Mouse (Mus musculus) heart, adult 2 months (tissue): Measurements from ENCODE around the gene Chst8. TPM values are rescaled to one million over a fixed set of nuclear protein-coding genes. Genes with fewer than 3 reads are reported as not detected.

ENCODE experiments used
- DNase-seq, 2 experiments: peaks; one replicate each; pipeline ENCODE4 v3.0.0; 2021
- H3K27ac ChIP-seq: fragments of 200-600 bp; 2 replicates; pipeline ENCODE4 v1.8.1; 2022
- H3K27me3 ChIP-seq: fragments of 200-500 bp; 2 replicates; pipeline ENCODE4 v1.6.1; 2012; ENCODE audit warnings: mild to moderate bottlenecking, low read length, inconsistent platforms, mixed read lengths; ENCODE audit not compliant: control insufficient read depth, insufficient read depth
- H3K36me3 ChIP-seq: fragments of 200-500 bp; 2 replicates; pipeline ENCODE4 v1.6.1; 2012; ENCODE audit warnings: low read length, inconsistent platforms; ENCODE audit not compliant: control insufficient read depth, insufficient read depth
- H3K4me1 ChIP-seq: fragments of 200-500 bp; 2 replicates; pipeline ENCODE4 v1.6.1; 2011; ENCODE audit warnings: low read length; ENCODE audit not compliant: control insufficient read depth, insufficient read depth
- H3K4me3 ChIP-seq: fragments of 200-600 bp; 2 replicates; pipeline ENCODE4 v1.8.1; 2022
- H3K79me2 ChIP-seq: fragments of 200-500 bp; replicated peaks from 2 replicates; pipeline ENCODE4 v1.6.1; 2012; ENCODE audit warnings: mild to moderate bottlenecking, inconsistent platforms, low read length, moderate library complexity, mixed read lengths; ENCODE audit not compliant: control insufficient read depth, insufficient read depth
- H3K9ac ChIP-seq: fragments of 200-500 bp; 2 replicates; pipeline ENCODE4 v1.6.1; 2012; ENCODE audit warnings: low read depth, mild to moderate bottlenecking, control low read depth, inconsistent platforms, low read length, mixed read lengths
- CTCF ChIP-seq: fragments of 200-600 bp; IDR thresholded peaks from 2 replicates; pipeline ENCODE4 v1.8.1; 2022; ENCODE audit warnings: antibody characterized with exemption, mild to moderate bottlenecking, moderate library complexity
- EP300 ChIP-seq: fragments of 200-500 bp; IDR thresholded peaks from 2 replicates; pipeline ENCODE4 v1.6.1; 2011; ENCODE audit warnings: low read depth, low read length, control low read depth; ENCODE audit not compliant: insufficient read depth
- POLR2A ChIP-seq: fragments of 200-500 bp; IDR thresholded peaks from 2 replicates; pipeline ENCODE4 v1.6.1; 2011; ENCODE audit warnings: mild to moderate bottlenecking, low read depth, low read length, control low read depth; ENCODE audit not compliant: insufficient read depth
- WGBS: fragments of 180-500 bp; shearing (Covaris S2); methylation state at CpG from one replicate; pipeline ENCODE4 v1.1.7; 2018; 5-methylcytosine and 5-hydroxymethylcytosine counted together
- intact Hi-C: fragments of 180-260 bp; cut with DNase I; formaldehyde crosslinking; loops from one replicate; pipeline ENCODE4 v1.15.1; 2025
- polyA plus RNA-seq: library from polyadenylated mRNA; depleted of rRNA; stranded (reverse); fragments of >200 nt; gene quantifications from 2 replicates; pipeline ENCODE4 v1.2.3, GENCODE M21; 2012
- total RNA-seq, 2 experiments: library from RNA; stranded (reverse); gene quantifications; 2 replicates each; pipeline ENCODE4 v1.2.3; 2021

Chst8 gene
- total and polyA plus RNA-seq, 3 experiments, result 0.39 to 0.41 TPM; not detected in 1

GRCm38 (mm10) chr7:34680771-34681421 is 131.6 kb downstream of the Chst8 start:
- no peak for DNase-seq
- H3K4me1 ChIP-seq, result no peaks in the 10 kb centered on the region
- WGBS, result 34% methylated on average over 15 of the region's 15 CpGs
- no peaks in the 10 kb centered on the region for H3K79me2 ChIP-seq
- H3K27ac ChIP-seq, result no peak overlapping the region
- no peaks in the 10 kb centered on the region for H3K27me3 ChIP-seq
- no peak overlapping the region for H3K4me3 ChIP-seq
- H3K36me3 ChIP-seq, result no peaks in the 10 kb centered on the region
- intact Hi-C loops, result no loop called here
- no peak for TF ChIP-seq CTCF
- no peak for TF ChIP-seq EP300
- H3K9ac ChIP-seq, result no peak overlapping the region

GRCm38 (mm10) chr7:34679886-34680285 is 132.6 kb downstream of the Chst8 start:
- Histone ChIP-seq H3K27me3 (peaks cover 6% of the 10 kb centered on the region), H3K27ac (no peak overlapping the region), H3K4me3 (no peak overlapping the region), H3K79me2 (no peaks in the 10 kb centered on the region), H3K36me3 (no peaks in the 10 kb centered on the region), H3K4me1 (no peaks in the 10 kb centered on the region), H3K9ac (no peak overlapping the region)
- no peak for DNase-seq
- intact Hi-C loops, result loop anchor here (10.0 kb wide), 1 partner anchor 585 kb away; no protein-coding TSS in a partner anchor
- WGBS, result 36% methylated on average over 2 of the region's 2 CpGs
- TF ChIP-seq CTCF, result no peak
- TF ChIP-seq EP300, result no peak
- TF ChIP-seq POLR2A, result no peak

DNA sequence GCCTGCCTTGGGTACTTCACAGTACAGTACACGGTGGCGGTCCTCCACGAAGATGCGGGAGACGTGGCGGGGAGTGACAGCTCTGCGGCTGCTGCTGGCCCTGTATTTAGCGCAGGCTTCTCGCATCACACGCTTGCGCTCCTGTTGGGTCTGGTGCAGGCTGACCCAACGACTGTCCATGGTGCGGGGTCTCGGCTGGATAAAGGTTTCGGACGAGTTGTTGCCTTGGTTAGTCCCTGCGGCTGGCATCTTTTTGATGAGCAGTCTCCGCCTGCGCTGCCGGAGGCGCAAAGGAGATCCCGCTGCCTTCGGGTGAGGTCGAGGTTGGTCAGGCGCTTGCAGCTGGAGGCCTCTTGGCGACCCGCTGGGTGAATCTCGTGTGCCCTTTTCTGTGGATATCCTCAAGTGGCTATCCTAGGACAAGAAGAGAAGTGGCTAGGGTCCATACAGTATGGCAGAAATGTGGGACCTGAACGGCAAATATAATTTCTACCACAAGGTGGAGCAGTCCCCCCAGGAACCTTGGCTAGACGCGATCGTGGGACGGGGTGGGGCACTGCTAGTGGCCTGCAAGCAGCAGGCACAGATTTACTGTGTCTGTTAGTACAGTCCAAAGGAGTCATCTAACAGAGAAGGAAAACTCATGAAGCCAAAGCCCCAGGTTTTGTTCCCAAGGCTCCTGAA is 136.5 kb downstream of the Chst8 start:
- intact Hi-C loops, result loop anchor here (1.0 to 10.0 kb wide), 3 partner anchors 43 to 589 kb away; no protein-coding TSS in a partner anchor
- H3K9ac ChIP-seq, result no peak overlapping the region
- H3K36me3 ChIP-seq, result no peaks in the 10 kb centered on the region
- no peak overlapping the region for H3K27ac ChIP-seq
- no peaks in the 10 kb centered on the region for H3K4me1 ChIP-seq
- H3K27me3 ChIP-seq, result peaks cover 7% of the 10 kb centered on the region
- peak; percentile 65 to 79 for DNase-seq
- TF ChIP-seq CTCF (peak; percentile 90), POLR2A (no peak), EP300 (peak; percentile 53; the same call in 1 of the 2 replicates)
- WGBS, result 12% methylated on average over 33 of the region's 33 CpGs
- H3K4me3 ChIP-seq, result no peak overlapping the region
- no peaks in the 10 kb centered on the region for H3K79me2 ChIP-seq

- Histone ChIP-seq H3K36me3 (no peaks in the 10 kb centered on the region), H3K27ac (no peak overlapping the region), H3K4me1 (no peaks in the 10 kb centered on the region), H3K4me3 (no peak overlapping the region), H3K27me3 (peaks cover 7% of the 10 kb centered on the region), H3K9ac (no peak overlapping the region), H3K79me2 (no peaks in the 10 kb centered on the region)
- WGBS, result 19% methylated on average over 42 of the region's 42 CpGs
- no peak for DNase-seq
- intact Hi-C loops, result loop anchor here (10.0 kb wide), 1 partner anchor 590 kb away; no protein-coding TSS in a partner anchor
- no peak for TF ChIP-seq EP300
- no peak for TF ChIP-seq CTCF
- TF ChIP-seq POLR2A, result no peak
Observed at GRCm38 (mm10) chr7:34675120-34675790, 137.3 kb downstream of the Chst8 start.

- WGBS, result 54% methylated on average over 4 of the region's 4 CpGs
- Histone ChIP-seq H3K36me3 (no peaks in the 10 kb centered on the region), H3K27me3 (peaks cover 7% of the 10 kb centered on the region), H3K4me1 (no peaks in the 10 kb centered on the region), H3K4me3 (no peak overlapping the region), H3K79me2 (no peaks in the 10 kb centered on the region), H3K9ac (no peak overlapping the region), H3K27ac (no peak overlapping the region)
- TF ChIP-seq EP300 (no peak), POLR2A (no peak)
- intact Hi-C loops, result loop anchor here (1.0 to 10.0 kb wide), 5 partner anchors 179 to 592 kb away; no protein-coding TSS in a partner anchor
- DNase-seq, result no peak
Observed at GRCm38 (mm10) chr7:34672916-34673315, 139.6 kb downstream of the Chst8 start.
